Mouse (Mus musculus) adipose tissue, adult 10 weeks (tissue): Measurements from ENCODE around the gene Gzmd. TPM values are rescaled to one million over a fixed set of nuclear protein-coding genes. Genes with fewer than 3 reads are reported as not detected.

Experiments
- polyA plus RNA-seq: library from polyadenylated mRNA; stranded (reverse); fragments of 350-450 nt; fragmentation: Illumina TruSeq; extraction: RNeasy Lipid Tissue Mini Kit (QIAGEN cat#74804); gene quantifications from one replicate; pipeline ENCODE4 v1.2.3, GENCODE M21; 2014; ENCODE audit warnings: low read depth, low replicate concordance

The Gzmd gene
- polyA plus RNA-seq = not detected

GRCm38 (mm10) chr14:56132508-56132907, at the start of gene Gzmd:
Gene Gzmd, minus strand, starts transcription at chr14:56132608.

DNA sequence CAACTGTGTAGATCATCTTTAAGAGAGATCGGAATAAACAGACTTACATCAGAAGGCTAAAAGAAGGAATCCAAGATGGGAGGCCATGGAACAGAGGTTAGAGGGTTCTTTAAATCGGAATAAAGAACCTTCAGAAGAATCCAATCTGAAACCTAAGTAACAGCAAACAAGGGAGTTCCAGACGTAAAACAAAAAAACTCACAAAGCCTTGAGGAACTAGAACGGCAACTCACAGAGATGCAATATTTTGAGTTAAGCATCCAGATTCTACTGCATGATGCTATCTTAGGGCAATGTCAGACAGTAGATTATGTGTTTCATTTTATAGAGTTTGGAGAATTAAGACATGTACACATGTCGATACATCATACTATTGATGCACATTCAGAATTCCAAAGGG, 42.1 kb upstream of the Gzmd start, which contains the start of gene Gzmn:
TSS of gene Gzmn (minus strand) at position 101 of the 400 bp plus-strand sequence.

GRCm38 (mm10) chr14:56159479-56159878, 27.1 kb upstream of the Gzmd start, which contains the start of gene Gzmg:
Gene Gzmg, minus strand, starts transcription at chr14:56159579.

GRCm38 (mm10) chr14:56120525-56120924, 11.9 kb downstream of the Gzmd start, which contains the start of gene Gzme:
Gene Gzme, minus strand, starts transcription at chr14:56120625.

GRCm38 (mm10) chr14:56102386-56102785, 30.0 kb downstream of the Gzmd start, which contains the start of gene Ctsg:
Gene Ctsg, minus strand, starts transcription at chr14:56102574.

DNA sequence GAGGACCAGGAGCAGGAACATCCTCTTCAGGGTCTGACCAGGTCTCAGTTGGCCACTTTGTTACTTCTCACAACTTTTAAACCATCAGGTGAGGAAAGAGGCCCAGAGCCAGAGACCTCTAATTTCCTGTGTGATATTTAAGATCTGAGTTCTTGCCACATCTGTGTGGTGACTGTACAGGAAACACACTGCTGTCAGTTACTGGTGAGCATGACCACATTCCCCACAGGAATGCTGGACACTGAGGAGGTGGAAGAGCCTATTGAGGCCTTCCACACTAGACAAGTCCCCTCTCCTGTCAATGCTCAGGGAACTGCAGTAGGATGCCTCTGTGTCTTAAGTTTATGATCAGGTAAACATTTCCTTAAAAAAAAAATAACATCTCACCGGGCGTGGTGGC, 47.2 kb downstream of the Gzmd start, which contains the start of gene Mcpt8:
TSS of gene Mcpt8 (minus strand) at position 107 of the 400 bp plus-strand sequence.

Other genes with a start within 250 kb of the Gzmd start
- 0.21 TPM for gene Cbln3, start 248.2 kb downstream of the Gzmd start, polyA plus RNA-seq
- 19.3 TPM for gene Khnyn, start 247.7 kb downstream of the Gzmd start, polyA plus RNA-seq
- 52.9 TPM for gene Sdr39u1, start 232.3 kb downstream of the Gzmd start, polyA plus RNA-seq
- gene Cma1, start 187.9 kb downstream of the Gzmd start, polyA plus RNA-seq = 7.3 TPM
- gene Cma2, start 181.6 kb downstream of the Gzmd start, polyA plus RNA-seq = not detected
- not detected for gene Mcpt1, start 114.6 kb downstream of the Gzmd start, polyA plus RNA-seq
- gene Mcpt9, start 102.1 kb downstream of the Gzmd start, polyA plus RNA-seq = not detected
- not detected for gene Mcpt2, start 90.6 kb downstream of the Gzmd start, polyA plus RNA-seq
- gene Mcpt4, start 70.3 kb downstream of the Gzmd start, polyA plus RNA-seq = 7.4 TPM
- not detected for gene Mcpt8, start 47.3 kb downstream of the Gzmd start, polyA plus RNA-seq
- gene Ctsg, start 30.0 kb downstream of the Gzmd start, polyA plus RNA-seq = not detected
- not detected for gene Gzme, start 12.0 kb downstream of the Gzmd start, polyA plus RNA-seq
- not detected for gene Gzmg, start 27.0 kb upstream of the Gzmd start, polyA plus RNA-seq
- gene Gzmn, start 42.0 kb upstream of the Gzmd start, polyA plus RNA-seq = 0.35 TPM
- gene Gzmf, start 78.8 kb upstream of the Gzmd start, polyA plus RNA-seq = not detected
- 0.76 TPM for gene Gzmc, start 102.0 kb upstream of the Gzmd start, polyA plus RNA-seq
- 1.4 TPM for gene Gzmb, start 129.7 kb upstream of the Gzmd start, polyA plus RNA-seq
- gene Atp12a, start 232.5 kb upstream of the Gzmd start, polyA plus RNA-seq = 0.50 TPM